Mouse (Mus musculus) B cell, adult (primary cell): Measurements from ENCODE around the gene Pdia5. TPM values are rescaled to one million over a fixed set of nuclear protein-coding genes. Genes with fewer than 3 reads are reported as not detected.

Experiments used
- total RNA-seq: library from RNA; stranded (reverse); gene quantifications from 4 replicates; pipeline ENCODE4 v1.2.4, GENCODE M21; 2023; ENCODE audit not compliant: inconsistent age

Gene Pdia5
- not detected in 4 replicates for total RNA-seq

DNA sequence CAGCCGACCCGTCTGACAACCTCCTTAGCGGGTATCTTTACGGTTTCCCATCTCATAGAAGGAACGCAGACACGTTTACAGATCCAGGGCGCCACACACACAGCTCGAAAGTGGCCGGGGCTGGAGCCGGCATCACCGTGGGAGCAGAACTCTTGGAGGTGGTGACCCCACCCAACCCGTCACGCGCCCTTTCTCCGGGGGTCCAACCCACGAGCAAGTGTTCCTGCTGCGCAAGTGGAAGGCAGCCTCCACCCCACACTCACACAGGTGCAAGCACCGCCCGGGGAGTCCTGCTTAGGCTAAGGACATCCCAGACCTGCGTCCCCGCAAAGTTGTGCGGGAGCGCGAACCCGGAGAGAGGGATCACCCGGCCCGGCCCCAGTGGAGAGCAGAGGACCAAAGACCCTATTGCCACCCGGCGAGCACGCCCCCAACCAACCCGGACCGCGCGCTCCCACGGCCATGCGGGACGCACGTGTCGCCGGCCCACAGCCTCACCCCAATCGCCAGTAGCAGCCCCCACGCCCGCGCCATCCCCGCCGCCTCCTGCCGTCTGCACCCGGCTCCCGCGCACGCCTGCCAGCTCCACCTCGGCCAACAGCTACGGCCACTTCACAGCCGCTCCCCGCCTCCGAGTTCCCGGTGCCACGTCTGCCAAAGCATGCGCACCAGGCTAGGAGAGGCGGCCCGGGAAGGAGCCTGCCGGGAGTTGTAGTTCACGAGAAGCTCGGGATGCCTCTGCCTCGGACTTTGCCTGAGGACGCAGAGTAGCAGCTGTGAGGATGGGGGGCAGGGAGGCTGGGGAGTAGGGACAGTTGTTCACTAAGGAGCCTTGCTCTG, at the start of gene Pdia5:
TSS of gene Pdia5 (minus strand) at position 643 of the 840 bp plus-strand sequence.

DNA sequence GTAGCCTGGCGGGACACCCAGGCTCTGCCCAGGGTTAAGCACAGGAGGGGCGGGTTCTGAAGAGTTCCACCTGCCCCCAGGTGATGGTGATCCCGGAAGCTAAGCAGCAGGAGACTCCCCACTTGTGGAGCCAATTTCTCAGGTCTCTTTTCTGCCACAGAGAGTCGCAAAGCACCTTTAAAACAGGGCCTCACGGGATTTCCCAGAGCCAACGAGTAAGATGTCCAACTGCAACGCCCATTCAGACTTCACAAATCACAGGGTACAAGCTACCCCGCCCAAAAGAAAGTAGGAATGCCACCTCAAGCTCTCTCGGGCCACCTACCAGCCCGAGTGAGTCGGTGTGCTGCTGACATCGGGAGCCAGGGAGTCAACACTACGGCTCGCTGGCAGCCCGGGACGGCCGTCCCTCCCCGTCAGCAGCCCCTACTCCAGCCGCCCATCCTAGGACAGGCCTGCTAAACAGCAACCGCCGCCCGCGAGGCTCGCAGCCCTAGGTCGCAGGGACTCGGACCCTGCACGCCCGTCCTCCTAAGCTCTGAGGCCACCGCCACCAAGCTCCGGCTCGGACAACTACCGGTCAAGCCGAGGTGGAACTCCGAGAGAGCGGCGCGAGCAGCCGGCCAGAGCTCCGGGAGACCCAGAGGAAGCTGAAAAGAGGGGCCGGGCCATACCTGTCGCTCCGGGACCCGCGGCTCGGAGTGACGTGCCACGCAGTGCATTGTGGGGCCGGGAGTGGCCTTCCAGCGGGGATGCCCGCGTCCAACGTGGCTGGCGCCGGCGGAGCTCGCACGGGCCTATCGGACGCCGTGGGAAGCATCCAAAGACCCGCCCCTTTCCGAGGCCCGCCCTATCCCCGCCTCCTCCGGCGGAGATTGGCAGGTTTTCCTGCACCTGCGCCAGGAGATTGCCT, 127.3 kb downstream of the Pdia5 start, which contains the start of gene Sec22a:
TSS of gene Sec22a (minus strand) at position 769 of the 913 bp plus-strand sequence.

Other genes with a start within 250 kb of the Pdia5 start
- 9.2 to 10.8 TPM (median 10.4 TPM) in 4 replicates for gene Sec22a, start 127.0 kb downstream of the Pdia5 start, total RNA-seq
- not detected in 4 replicates for gene Sema5b, start 50.3 kb upstream of the Pdia5 start, total RNA-seq